Mouse (Mus musculus): ENCODE measurements at regions not wholly inside any gene's neighbourhood (a gene's known extent, or its start where the extent isn't known, plus 50 kb on each side); places are given as distances from the start of the nearest gene placed in this dataset.

DNA sequence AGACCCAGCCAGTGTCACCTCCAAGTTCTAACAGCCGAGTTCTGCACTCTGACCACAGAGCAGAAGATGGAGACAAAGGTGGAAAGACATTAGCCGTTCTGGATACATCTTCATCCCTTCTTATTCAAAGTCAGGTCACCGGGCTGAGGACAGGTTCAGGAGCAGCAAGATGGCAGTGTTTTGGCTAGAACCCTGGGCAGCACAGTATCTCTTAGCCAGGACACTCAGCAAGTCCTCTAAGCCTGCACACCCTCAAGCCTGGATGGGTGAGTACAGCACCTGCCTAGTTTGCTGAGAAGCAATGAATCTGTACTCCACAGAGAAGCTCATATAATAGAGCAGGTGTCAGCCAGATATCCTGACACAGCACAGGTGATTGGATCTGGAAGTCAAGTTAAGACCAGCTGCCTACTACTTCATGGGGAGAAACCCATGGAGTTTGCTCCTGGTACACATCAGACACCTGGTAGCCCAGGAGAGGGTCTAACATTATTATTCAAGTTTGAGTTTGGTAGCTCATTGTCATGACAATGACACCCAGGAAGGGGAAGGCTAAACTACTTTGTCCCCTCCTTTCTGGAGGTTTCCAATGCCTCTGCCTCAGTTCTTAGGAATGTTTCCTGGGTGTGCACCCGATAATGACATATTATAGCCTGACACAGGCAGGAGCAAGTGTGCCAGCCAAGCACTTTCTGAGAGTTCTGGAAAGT lies 108.1 kb downstream of the Ndufa10 start:
- H3K4me2 ChIP-seq (replicated peaks) = no peak overlapping the region
- no peaks in the 10 kb centered on the region for H3K36me3 ChIP-seq
- no peaks in the 10 kb centered on the region for H3K27me3 ChIP-seq
- no peaks in the 10 kb centered on the region for H3K4me1 ChIP-seq
- no peak overlapping the region for H3K27ac ChIP-seq (replicated peaks)
- no peak for ATAC-seq (ENCODE audit: insufficient number of reproducible peaks, low FRiP score, low TSS enrichment, low read depth)
- no peak overlapping the region for H3K9ac ChIP-seq
- WGBS = 85% methylated on average over 4 of the region's 4 CpGs
- H3K4me3 ChIP-seq (replicated peaks) = no peak overlapping the region
- H3K9me3 ChIP-seq (replicated peaks) = no peaks in the 10 kb centered on the region

DNA sequence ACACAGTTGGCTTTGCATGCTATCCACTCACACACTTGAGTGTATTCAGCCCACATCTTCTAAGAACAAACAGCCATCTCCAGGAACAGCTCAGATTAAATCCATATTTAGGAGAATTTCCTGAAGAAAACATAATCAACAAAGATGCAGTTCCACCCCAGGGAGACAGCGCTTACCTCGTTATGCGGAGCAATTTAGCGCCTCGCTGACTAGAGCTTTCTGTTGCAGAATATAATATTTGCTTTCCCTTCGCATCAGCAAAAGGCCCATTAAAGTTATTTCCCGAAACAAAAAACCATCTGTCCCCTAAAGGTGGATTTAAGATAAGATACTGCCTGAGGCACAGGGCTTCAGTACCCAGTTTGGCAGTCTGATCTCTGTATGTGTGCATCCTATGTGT lies 112.0 kb downstream of the Ndufa10 start:
- Histone ChIP-seq H3K27me3 (no peaks in the 10 kb centered on the region), H3K4me1 (peaks cover under 1% of the 10 kb centered on the region; the same call in 1 of the 2 replicates), H3K36me3 (no peaks in the 10 kb centered on the region), H3K9me3 (replicated peaks) (no peaks in the 10 kb centered on the region), H3K4me2 (replicated peaks) (no peak overlapping the region), H3K4me3 (replicated peaks) (no peak overlapping the region), H3K27ac (replicated peaks) (no peak overlapping the region), H3K9ac (no peak overlapping the region)
- 52% methylated on average over 7 of the region's 7 CpGs for WGBS
- no peak for ATAC-seq (ENCODE audit: insufficient number of reproducible peaks, low FRiP score, low TSS enrichment, low read depth)

DNA sequence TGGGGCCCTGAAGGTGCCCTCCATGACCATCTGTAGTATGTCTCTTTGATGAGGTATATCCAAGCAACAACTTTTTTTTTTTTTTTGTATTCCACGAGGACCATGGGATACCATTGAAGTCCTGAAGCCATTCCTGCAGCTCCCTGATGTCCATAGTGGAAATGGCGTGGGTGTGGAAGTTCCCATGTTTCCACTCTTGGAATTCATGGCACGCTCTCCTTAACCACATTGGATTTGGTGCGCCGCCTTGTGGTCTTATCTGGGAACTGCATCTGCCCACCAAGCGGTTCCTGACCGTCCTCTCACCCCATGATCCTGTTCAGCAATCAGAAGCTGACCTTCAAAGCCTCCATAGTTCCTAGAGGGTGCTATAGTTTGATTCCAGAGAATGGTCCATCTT lies 113.4 kb downstream of the Ndufa10 start:
- 15% methylated on average over 7 of the region's 7 CpGs for WGBS
- Histone ChIP-seq H3K4me1 (peaks cover 7% of the 10 kb centered on the region; the same call in 1 of the 2 replicates), H3K9me3 (replicated peaks) (no peaks in the 10 kb centered on the region), H3K4me2 (replicated peaks) (no peak overlapping the region), H3K9ac (no peak overlapping the region), H3K36me3 (no peaks in the 10 kb centered on the region), H3K27me3 (no peaks in the 10 kb centered on the region), H3K4me3 (replicated peaks) (no peak overlapping the region), H3K27ac (replicated peaks) (no peak overlapping the region)
- ATAC-seq (ENCODE audit: insufficient number of reproducible peaks, low FRiP score, low TSS enrichment, low read depth) = no peak

DNA sequence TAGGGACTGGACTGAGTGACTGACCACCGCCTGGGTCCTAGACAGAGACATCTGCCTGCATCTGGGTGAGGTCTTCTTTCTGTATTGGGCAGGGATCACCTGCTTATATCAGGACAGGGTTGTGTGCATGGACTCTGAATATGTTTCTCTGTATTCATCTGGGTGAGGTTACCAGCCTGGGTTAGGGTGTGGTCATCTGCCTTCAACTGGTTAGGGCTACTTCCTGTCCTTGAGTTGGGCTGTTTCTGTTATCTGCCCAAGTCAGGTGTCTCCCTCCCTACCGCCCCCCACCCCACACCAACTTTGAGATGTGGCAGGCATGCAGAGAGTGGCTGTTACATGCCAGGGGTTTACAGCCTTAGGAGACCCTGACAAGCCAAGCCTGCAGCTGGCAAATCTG lies 114.2 kb downstream of the Ndufa10 start:
- no peaks in the 10 kb centered on the region for H3K36me3 ChIP-seq
- no peaks in the 10 kb centered on the region for H3K9me3 ChIP-seq (replicated peaks)
- no peak overlapping the region for H3K9ac ChIP-seq
- H3K4me1 ChIP-seq = peaks cover 7% of the 10 kb centered on the region; the same call in 1 of the 2 replicates
- H3K4me2 ChIP-seq (replicated peaks) = no peak overlapping the region
- no peak overlapping the region for H3K4me3 ChIP-seq (replicated peaks)
- no peak overlapping the region for H3K27ac ChIP-seq (replicated peaks)
- WGBS = 93% methylated on average over 2 of the region's 2 CpGs
- ATAC-seq (ENCODE audit: insufficient number of reproducible peaks, low FRiP score, low TSS enrichment, low read depth) = no peak
- no peaks in the 10 kb centered on the region for H3K27me3 ChIP-seq

DNA sequence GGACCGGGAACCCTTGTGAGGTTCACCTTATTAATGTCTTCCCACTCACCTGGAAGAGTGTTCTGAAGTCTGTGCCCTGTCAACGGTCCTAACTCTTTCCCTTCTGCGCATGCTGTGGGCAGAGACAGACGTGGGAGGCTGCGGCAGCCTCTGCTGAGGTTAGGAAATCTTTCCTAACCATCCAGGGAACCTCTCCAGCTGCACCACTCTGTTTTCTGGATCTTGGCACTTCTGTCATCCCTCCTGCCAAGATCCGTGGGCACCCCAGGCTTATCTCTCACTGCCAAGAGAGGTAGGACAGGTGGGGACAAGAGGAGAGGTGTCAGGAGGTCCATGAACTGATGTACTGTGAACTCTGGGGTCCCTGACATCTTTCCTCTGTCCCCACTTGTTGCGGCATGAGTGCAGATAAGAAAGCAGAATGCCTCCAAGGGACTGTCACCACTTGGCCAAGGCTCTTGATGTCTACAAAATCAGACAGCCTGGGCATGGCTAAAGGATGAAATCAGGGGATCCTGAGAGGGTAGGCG lies 114.8 kb downstream of the Ndufa10 start:
- Histone ChIP-seq H3K4me1 (peaks cover 7% of the 10 kb centered on the region; the same call in 1 of the 2 replicates), H3K27me3 (no peaks in the 10 kb centered on the region), H3K9ac (no peak overlapping the region), H3K4me3 (replicated peaks) (no peak overlapping the region), H3K27ac (replicated peaks) (no peak overlapping the region), H3K9me3 (replicated peaks) (no peaks in the 10 kb centered on the region), H3K4me2 (replicated peaks) (no peak overlapping the region), H3K36me3 (no peaks in the 10 kb centered on the region)
- 69% methylated on average over 8 of the region's 8 CpGs for WGBS
- ATAC-seq (ENCODE audit: insufficient number of reproducible peaks, low FRiP score, low TSS enrichment, low read depth) = no peak

DNA sequence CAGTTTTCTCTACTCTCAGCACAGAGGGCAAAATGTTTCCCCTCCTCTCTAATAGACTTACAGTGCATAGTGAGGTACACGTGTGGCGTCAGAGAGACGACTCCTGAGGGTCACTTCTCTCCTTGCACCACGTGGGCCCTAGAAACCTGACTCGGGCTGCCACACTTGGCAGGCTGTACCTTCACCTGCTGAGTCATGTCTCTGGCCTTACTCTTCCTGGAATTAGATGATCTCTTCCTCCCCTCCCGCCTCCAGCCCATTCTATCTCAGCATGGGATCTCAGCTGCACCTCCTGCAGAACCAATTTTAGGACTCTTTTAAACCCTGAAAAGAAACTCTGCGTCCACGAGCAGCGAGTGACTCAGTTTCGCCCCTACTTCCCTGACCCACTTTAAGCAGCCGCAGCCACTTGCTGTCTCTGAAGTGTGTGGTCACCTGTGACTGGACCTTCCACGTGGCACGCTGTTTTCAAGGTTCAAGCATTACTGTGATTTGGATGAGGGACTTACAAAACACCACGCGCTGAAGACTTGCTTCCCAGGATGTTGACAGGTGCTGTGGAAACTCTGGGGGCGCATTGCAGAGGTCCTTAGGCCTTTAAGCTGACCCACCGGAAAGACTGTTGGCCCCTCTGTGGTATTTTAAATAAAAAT lies 125.2 kb downstream of the Ndufa10 start:
- H3K4me1 ChIP-seq = peaks cover 10% of the 10 kb centered on the region; the same call in 1 of the 2 replicates
- no peaks in the 10 kb centered on the region for H3K27me3 ChIP-seq
- H3K27ac ChIP-seq (replicated peaks) = no peak overlapping the region; the same call in 1 of the 2 replicates
- no peak overlapping the region for H3K9ac ChIP-seq
- H3K9me3 ChIP-seq (replicated peaks) = no peaks in the 10 kb centered on the region
- no peak overlapping the region for H3K4me3 ChIP-seq (replicated peaks)
- no peaks in the 10 kb centered on the region for H3K36me3 ChIP-seq
- no peak overlapping the region for H3K4me2 ChIP-seq (replicated peaks)
- WGBS = 42% methylated on average over 17 of the region's 17 CpGs
- no peak for ATAC-seq (ENCODE audit: insufficient number of reproducible peaks, low FRiP score, low TSS enrichment, low read depth)

DNA sequence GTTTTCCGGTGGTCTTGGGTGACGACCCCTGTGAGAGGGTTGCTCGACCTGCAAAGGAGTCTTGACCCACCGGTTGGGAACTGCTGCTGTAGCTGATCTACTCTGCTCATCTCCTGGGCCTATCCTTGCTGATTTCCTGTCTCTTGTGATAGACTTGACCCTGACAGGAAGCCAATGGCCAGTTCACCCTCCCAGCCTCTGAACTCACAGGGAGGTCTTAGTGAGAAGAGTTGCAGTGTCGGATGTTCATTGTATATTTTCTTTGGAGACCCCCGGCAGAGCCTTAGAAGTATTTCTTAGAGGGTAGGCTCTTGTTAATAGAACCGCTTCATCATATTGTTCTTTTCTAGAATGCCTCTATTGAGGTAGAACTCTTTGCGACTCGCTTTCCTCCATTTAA lies 126.0 kb downstream of the Ndufa10 start:
- Histone ChIP-seq H3K27ac (replicated peaks) (no peak overlapping the region), H3K9ac (no peak overlapping the region), H3K4me2 (replicated peaks) (no peak overlapping the region), H3K4me3 (replicated peaks) (no peak overlapping the region), H3K27me3 (no peaks in the 10 kb centered on the region), H3K36me3 (no peaks in the 10 kb centered on the region), H3K9me3 (replicated peaks) (no peaks in the 10 kb centered on the region), H3K4me1 (peaks cover 10% of the 10 kb centered on the region; the same call in 1 of the 2 replicates)
- 61% methylated on average over 9 of the region's 9 CpGs for WGBS
- ATAC-seq (ENCODE audit: insufficient number of reproducible peaks, low FRiP score, low TSS enrichment, low read depth) = no peak

DNA sequence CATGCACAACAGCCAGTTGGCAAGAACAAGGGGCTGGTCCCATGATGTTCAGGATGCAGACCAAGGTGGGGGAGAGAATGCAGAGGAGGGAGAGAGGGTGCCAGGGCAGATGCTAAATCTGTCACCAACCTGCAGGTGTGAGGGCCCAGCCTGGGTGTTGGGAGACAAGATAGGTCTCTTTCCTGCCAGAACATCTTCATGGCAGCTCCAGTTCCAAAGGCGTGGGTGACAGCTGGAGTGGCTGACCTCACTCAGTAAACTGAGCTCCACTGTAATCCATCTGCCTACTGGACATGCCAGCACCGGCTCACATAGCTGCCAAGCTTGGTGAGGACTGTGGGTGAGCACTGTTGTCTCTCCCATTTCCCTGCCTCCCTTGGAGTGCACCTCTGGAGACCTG lies 129.9 kb downstream of the Ndufa10 start:
- no peak overlapping the region for H3K4me3 ChIP-seq (replicated peaks)
- WGBS = 72% methylated on average over 2 of the region's 2 CpGs
- H3K36me3 ChIP-seq = no peaks in the 10 kb centered on the region
- H3K9me3 ChIP-seq (replicated peaks) = no peaks in the 10 kb centered on the region
- H3K4me2 ChIP-seq (replicated peaks) = no peak overlapping the region
- H3K27ac ChIP-seq (replicated peaks) = no peak overlapping the region
- no peaks in the 10 kb centered on the region for H3K27me3 ChIP-seq
- ATAC-seq (ENCODE audit: insufficient number of reproducible peaks, low FRiP score, low TSS enrichment, low read depth) = no peak
- H3K4me1 ChIP-seq = peaks cover 9% of the 10 kb centered on the region
- no peak overlapping the region for H3K9ac ChIP-seq

DNA sequence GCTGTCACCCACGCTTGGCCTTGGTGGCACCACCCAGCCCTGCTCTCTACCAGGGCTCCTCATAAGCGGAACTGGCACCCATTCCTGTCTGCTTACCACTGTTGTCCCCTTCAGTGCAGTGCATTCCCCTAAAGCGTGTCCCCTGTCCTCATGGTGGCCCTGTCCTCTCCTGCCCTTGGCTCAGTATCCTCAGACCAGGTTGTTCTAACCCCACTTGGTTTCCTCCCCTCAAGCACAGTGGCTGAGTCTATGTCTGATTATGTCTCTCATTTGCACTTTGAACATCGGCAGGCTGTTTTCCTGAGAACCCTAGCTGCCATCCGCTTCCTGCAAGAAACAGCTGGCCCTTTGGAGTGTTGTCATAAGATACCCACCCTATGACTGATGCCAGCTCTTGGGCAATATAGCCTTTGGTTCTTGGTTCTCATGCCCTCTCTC lies 130.5 kb downstream of the Ndufa10 start:
- WGBS = 87% methylated on average over 5 of the region's 5 CpGs
- Histone ChIP-seq H3K4me2 (replicated peaks) (no peak overlapping the region), H3K9ac (no peak overlapping the region), H3K4me1 (peaks cover 3% of the 10 kb centered on the region; the same call in 1 of the 2 replicates), H3K27me3 (no peaks in the 10 kb centered on the region), H3K27ac (replicated peaks) (no peak overlapping the region), H3K9me3 (replicated peaks) (no peaks in the 10 kb centered on the region), H3K36me3 (no peaks in the 10 kb centered on the region), H3K4me3 (replicated peaks) (no peak overlapping the region)
- ATAC-seq (ENCODE audit: insufficient number of reproducible peaks, low FRiP score, low TSS enrichment, low read depth) = no peak

DNA sequence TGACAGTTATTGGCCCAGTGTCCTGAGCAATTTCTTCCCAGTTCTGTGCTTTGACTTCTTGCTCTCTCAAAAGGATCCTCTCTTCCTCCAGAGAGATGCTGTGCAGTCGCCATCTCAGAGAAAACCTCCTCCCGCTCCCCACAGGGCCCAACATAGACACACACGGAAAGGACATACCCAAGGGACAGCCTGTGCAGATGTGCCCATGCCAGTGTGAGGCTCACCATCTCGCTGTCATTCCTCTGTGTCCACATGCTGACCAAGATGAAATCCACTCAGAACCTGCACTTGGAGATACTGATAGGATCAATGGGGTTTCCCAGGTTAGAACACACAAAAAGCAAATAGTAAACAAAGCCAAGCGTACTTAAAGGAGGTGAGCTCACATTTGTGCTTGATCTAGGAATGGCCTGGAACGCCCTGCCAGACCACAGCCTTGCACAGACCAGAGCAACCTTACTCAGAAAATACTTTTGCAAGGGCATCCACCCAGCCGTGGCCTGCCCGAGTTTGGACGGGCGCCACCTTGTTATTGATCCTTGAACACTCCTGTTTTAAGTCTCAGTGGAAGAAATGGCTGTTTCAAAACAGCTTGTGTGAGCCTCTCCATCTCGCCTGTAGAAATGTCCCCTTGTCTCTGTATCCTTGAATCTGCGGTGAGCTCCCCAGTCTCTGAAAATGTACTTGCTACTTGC lies 131.7 kb downstream of the Ndufa10 start:
- Histone ChIP-seq H3K27ac (replicated peaks) (no peak overlapping the region), H3K27me3 (no peaks in the 10 kb centered on the region), H3K9me3 (replicated peaks) (no peaks in the 10 kb centered on the region), H3K4me2 (replicated peaks) (no peak overlapping the region), H3K4me3 (replicated peaks) (no peak overlapping the region), H3K36me3 (no peaks in the 10 kb centered on the region), H3K4me1 (peaks cover 4% of the 10 kb centered on the region; the same call in 1 of the 2 replicates), H3K9ac (no peak overlapping the region)
- 83% methylated on average over 12 of the region's 12 CpGs for WGBS
- no peak for ATAC-seq (ENCODE audit: insufficient number of reproducible peaks, low FRiP score, low TSS enrichment, low read depth)

DNA sequence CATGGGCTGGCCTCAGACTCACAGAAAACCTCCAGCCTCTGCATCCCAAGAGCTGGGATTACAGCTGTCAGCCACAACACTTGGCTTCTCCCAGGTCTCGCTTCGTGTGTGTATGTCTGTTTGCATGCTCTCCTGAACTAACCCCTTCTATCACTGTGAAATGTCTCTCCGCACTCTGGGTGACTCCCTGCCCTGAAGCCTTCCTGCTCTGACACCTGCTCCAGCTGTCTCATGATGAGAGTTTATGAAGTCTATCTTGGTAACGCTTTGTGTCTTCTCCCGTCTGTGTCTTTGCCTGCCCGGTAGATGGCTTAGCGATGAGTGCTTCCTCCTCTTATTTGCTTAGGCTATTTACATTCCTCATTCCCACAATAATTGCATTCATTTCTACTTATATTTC lies 133.0 kb downstream of the Ndufa10 start:
- Histone ChIP-seq H3K27ac (replicated peaks) (no peak overlapping the region), H3K9me3 (replicated peaks) (no peaks in the 10 kb centered on the region), H3K9ac (no peak overlapping the region), H3K4me2 (replicated peaks) (no peak overlapping the region), H3K27me3 (no peaks in the 10 kb centered on the region), H3K4me3 (replicated peaks) (no peak overlapping the region), H3K4me1 (peaks cover 4% of the 10 kb centered on the region; the same call in 1 of the 2 replicates), H3K36me3 (no peaks in the 10 kb centered on the region)
- no peak for ATAC-seq (ENCODE audit: insufficient number of reproducible peaks, low FRiP score, low TSS enrichment, low read depth)
- 58% methylated on average over 7 of the region's 7 CpGs for WGBS

Measured in embryonic facial prominence, embryonic 15.5 days (tissue).